Mouse (Mus musculus): Measurements from ENCODE around the gene Cerkl. TPM values are rescaled to one million over a fixed set of nuclear protein-coding genes. Genes with fewer than 3 reads are reported as not detected.

The Cerkl gene
- total and polyA plus RNA-seq, 2 experiments from 2014 or later: 1.4 TPM; not detected in 1

- Histone ChIP-seq H3K9me3 (replicated peaks; ENCODE audit: control insufficient read depth, low read length) (no peaks in the 10 kb centered on the region), H3K27ac (ENCODE audit: low read depth) (no peak overlapping the region), H3K4me1 (ENCODE audit: control insufficient read depth, insufficient read depth) (no peaks in the 10 kb centered on the region), H3K27me3 (ENCODE audit: control insufficient read depth, insufficient read depth, low read length) (no peaks in the 10 kb centered on the region), H3K4me2 (ENCODE audit: low read depth, low read length) (no peak overlapping the region), H3K9ac (replicated peaks; ENCODE audit: low read depth, low read length) (no peak overlapping the region), H3K36me3 (replicated peaks; ENCODE audit: control insufficient read depth, insufficient read depth, low read length) (no peaks in the 10 kb centered on the region), H3K4me3 (ENCODE audit: low read depth, low read length) (no peak overlapping the region)
- ATAC-seq (ENCODE audit: insufficient read depth, low read depth) (no peak), DNase-seq (ENCODE audit: low spot score) (no peak)
- TF ChIP-seq EP300 (IDR thresholded peaks at IDR 0.05; ENCODE audit: low read depth): no peak
- no peak for TF ChIP-seq CTCF (IDR thresholded peaks at IDR 0.05; ENCODE audit: low read depth)
- 85% methylated on average over 4 of the region's 4 CpGs for WGBS
Measured at GRCm38 (mm10) chr2:79352100-79352802, 104.3 kb downstream of the Cerkl start.

GRCm38 (mm10) chr2:79351179-79352099 lies 105.1 kb downstream of the Cerkl start:
- H3K27ac ChIP-seq (ENCODE audit: low read depth): no peak overlapping the region
- ATAC-seq (ENCODE audit: insufficient read depth, low read depth): no peak
- no peaks in the 10 kb centered on the region for H3K36me3 ChIP-seq (replicated peaks; ENCODE audit: control insufficient read depth, insufficient read depth, low read length)
- H3K4me2 ChIP-seq (ENCODE audit: low read depth, low read length): no peak overlapping the region
- no peaks in the 10 kb centered on the region for H3K9me3 ChIP-seq (replicated peaks; ENCODE audit: control insufficient read depth, low read length)
- 78% methylated on average over 6 of the region's 6 CpGs for WGBS
- no peak for TF ChIP-seq CTCF (IDR thresholded peaks at IDR 0.05; ENCODE audit: low read depth)
- TF ChIP-seq EP300 (IDR thresholded peaks at IDR 0.05; ENCODE audit: low read depth): no peak
- H3K4me3 ChIP-seq (ENCODE audit: low read depth, low read length): no peak overlapping the region
- H3K9ac ChIP-seq (replicated peaks; ENCODE audit: low read depth, low read length): no peak overlapping the region
- H3K4me1 ChIP-seq (ENCODE audit: control insufficient read depth, insufficient read depth): no peaks in the 10 kb centered on the region
- H3K27me3 ChIP-seq (ENCODE audit: control insufficient read depth, insufficient read depth, low read length): no peaks in the 10 kb centered on the region
- DNase-seq (ENCODE audit: low spot score): no peak

GRCm38 (mm10) chr2:79343115-79343514 lies 113.5 kb downstream of the Cerkl start:
- TF ChIP-seq EP300 (IDR thresholded peaks at IDR 0.05; ENCODE audit: low read depth) (no peak), CTCF (IDR thresholded peaks at IDR 0.05; ENCODE audit: low read depth) (no peak)
- no peaks in the 10 kb centered on the region for H3K9me3 ChIP-seq (replicated peaks; ENCODE audit: control insufficient read depth, low read length)
- WGBS: 83% methylated on average over 8 of the region's 8 CpGs
- no peaks in the 10 kb centered on the region for H3K36me3 ChIP-seq (replicated peaks; ENCODE audit: control insufficient read depth, insufficient read depth, low read length)
- no peak overlapping the region for H3K4me2 ChIP-seq (ENCODE audit: low read depth, low read length)
- no peaks in the 10 kb centered on the region for H3K27me3 ChIP-seq (ENCODE audit: control insufficient read depth, insufficient read depth, low read length)
- no peak overlapping the region for H3K4me3 ChIP-seq (ENCODE audit: low read depth, low read length)
- DNase-seq (ENCODE audit: low spot score) (no peak), ATAC-seq (ENCODE audit: insufficient read depth, low read depth) (no peak)
- H3K27ac ChIP-seq (ENCODE audit: low read depth): no peak overlapping the region
- H3K9ac ChIP-seq (replicated peaks; ENCODE audit: low read depth, low read length): no peak overlapping the region
- no peaks in the 10 kb centered on the region for H3K4me1 ChIP-seq (ENCODE audit: control insufficient read depth, insufficient read depth)

GRCm38 (mm10) chr2:79339003-79339402 lies 117.6 kb downstream of the Cerkl start:
- no peak for DNase-seq (ENCODE audit: low spot score)
- H3K9ac ChIP-seq (replicated peaks; ENCODE audit: low read depth, low read length): no peak overlapping the region
- ATAC-seq (ENCODE audit: insufficient read depth, low read depth): no peak
- no peak overlapping the region for H3K27ac ChIP-seq (ENCODE audit: low read depth)
- no peak overlapping the region for H3K4me3 ChIP-seq (ENCODE audit: low read depth, low read length)
- 86% methylated on average over 1 of the region's 1 CpGs for WGBS
- no peaks in the 10 kb centered on the region for H3K9me3 ChIP-seq (replicated peaks; ENCODE audit: control insufficient read depth, low read length)
- no peaks in the 10 kb centered on the region for H3K4me1 ChIP-seq (ENCODE audit: control insufficient read depth, insufficient read depth)
- no peak overlapping the region for H3K4me2 ChIP-seq (ENCODE audit: low read depth, low read length)
- no peak for TF ChIP-seq EP300 (IDR thresholded peaks at IDR 0.05; ENCODE audit: low read depth)
- no peak for TF ChIP-seq CTCF (IDR thresholded peaks at IDR 0.05; ENCODE audit: low read depth)
- H3K27me3 ChIP-seq (ENCODE audit: control insufficient read depth, insufficient read depth, low read length): no peaks in the 10 kb centered on the region
- H3K36me3 ChIP-seq (replicated peaks; ENCODE audit: control insufficient read depth, insufficient read depth, low read length): no peaks in the 10 kb centered on the region

- Histone ChIP-seq H3K4me2 (ENCODE audit: low read depth, low read length) (no peak overlapping the region), H3K9me3 (replicated peaks; ENCODE audit: control insufficient read depth, low read length) (no peaks in the 10 kb centered on the region), H3K4me3 (ENCODE audit: low read depth, low read length) (no peak overlapping the region), H3K27me3 (ENCODE audit: control insufficient read depth, insufficient read depth, low read length) (no peaks in the 10 kb centered on the region), H3K27ac (ENCODE audit: low read depth) (no peak overlapping the region), H3K9ac (replicated peaks; ENCODE audit: low read depth, low read length) (no peak overlapping the region), H3K4me1 (ENCODE audit: control insufficient read depth, insufficient read depth) (no peaks in the 10 kb centered on the region), H3K36me3 (replicated peaks; ENCODE audit: control insufficient read depth, insufficient read depth, low read length) (no peaks in the 10 kb centered on the region)
- DNase-seq (ENCODE audit: low spot score) (no peak), ATAC-seq (ENCODE audit: insufficient read depth, low read depth) (no peak)
- 38% methylated on average over 1 of the region's 1 CpGs for WGBS
- no peak for TF ChIP-seq CTCF (IDR thresholded peaks at IDR 0.05; ENCODE audit: low read depth)
Measured at GRCm38 (mm10) chr2:79336141-79336540, 120.4 kb downstream of the Cerkl start.

All from heart, postnatal 0 days (tissue).